Mouse (Mus musculus) intestine, postnatal 0 days (tissue): Measurements from ENCODE around the gene Myog. TPM values are rescaled to one million over a fixed set of nuclear protein-coding genes. Genes with fewer than 3 reads are reported as not detected.
A peak's percentile ranks its signal among the peaks of the same experiment; 100 is the strongest.

ENCODE experiments used
- ATAC-seq: fragments of 200-750 bp; cut with Nextera tagmentation; 2 replicates; pipeline ENCODE4 v1.8.0; 2017; ENCODE audit warnings: mild to moderate bottlenecking, moderate TSS enrichment, moderate library complexity
- H3K27ac ChIP-seq: fragments of 300-500 bp; sonication (generic); 2 replicates; pipeline ENCODE4 v1.5.1; 2014; ENCODE audit warnings: mild to moderate bottlenecking, low read depth, low read length, moderate library complexity
- H3K27me3 ChIP-seq: fragments of 300-500 bp; sonication (generic); replicated peaks from 2 replicates; pipeline ENCODE4 v1.6.1; 2014; ENCODE audit warnings: low read length, mixed read lengths; ENCODE audit not compliant: control insufficient read depth, insufficient read depth
- H3K36me3 ChIP-seq: fragments of 300-500 bp; sonication (generic); 2 replicates; pipeline ENCODE4 v1.6.1; 2014; ENCODE audit warnings: mild to moderate bottlenecking, moderate library complexity; ENCODE audit not compliant: control insufficient read depth, insufficient read depth
- H3K4me1 ChIP-seq: fragments of 300-500 bp; sonication (generic); replicated peaks from 2 replicates; pipeline ENCODE4 v1.6.1; 2014; ENCODE audit warnings: antibody characterized with exemption, low read length, mixed read lengths; ENCODE audit not compliant: control insufficient read depth, insufficient read depth
- H3K4me2 ChIP-seq: fragments of 300-500 bp; sonication (generic); replicated peaks from 2 replicates; pipeline ENCODE4 v1.6.1; 2014; ENCODE audit warnings: low read depth, mild to moderate bottlenecking, moderate library complexity
- H3K4me3 ChIP-seq: fragments of 300-500 bp; sonication (generic); 2 replicates; pipeline ENCODE4 v1.5.1; 2014; ENCODE audit warnings: low read depth, low read length
- H3K9ac ChIP-seq: fragments of 300-500 bp; sonication (generic); 2 replicates; pipeline ENCODE4 v1.6.1; 2014; ENCODE audit warnings: mild to moderate bottlenecking, low read depth, low read length
- H3K9me3 ChIP-seq: fragments of 300-500 bp; sonication (generic); 2 replicates; pipeline ENCODE4 v1.6.1; 2016; ENCODE audit warnings: mixed run types; ENCODE audit not compliant: control insufficient read depth
- CTCF ChIP-seq: sonication (generic); IDR thresholded peaks from 2 replicates; pipeline ENCODE4 v1.5.1; 2016; ENCODE audit warnings: low read depth, mild to moderate bottlenecking, control low read depth, antibody characterized with exemption, moderate library complexity
- WGBS: fragments of 180-500 bp; shearing (Covaris S2); extraction: QIAGEN DNeasy Blood & Tissue Kit; methylation state at CpG from one replicate; pipeline ENCODE4 v1.1.7; 2014; 5-methylcytosine and 5-hydroxymethylcytosine counted together
- polyA plus RNA-seq: library from polyadenylated mRNA; unstranded; fragments of >200 nt; fragmentation: Nextera tagmentation; extraction: Ambion mirVana; gene quantifications from 2 replicates; pipeline ENCODE4 v1.2.1, GENCODE M21; 2015

Myog gene
- polyA plus RNA-seq, 1 experiment from 2014 or later = 0.08 TPM

- no peak overlapping the region for H3K27ac ChIP-seq
- no peak for TF ChIP-seq CTCF
- no peak for ATAC-seq
These were observed 1.8 kb downstream of the Myog start for GRCm38 (mm10) chr1:134291555-134291954.

GRCm38 (mm10) chr1:134292073-134292472, 2.3 kb downstream of the Myog start:
- 40% methylated on average over 5 of the region's 5 CpGs for WGBS
- H3K4me1 ChIP-seq = 0 out of 2 replicates have a peak, but pooled peaks cover 3% of the 10 kb centered on the region
- no peak overlapping the region for H3K4me2 ChIP-seq
- H3K9ac ChIP-seq = no peak overlapping the region
- no peak for ATAC-seq
- H3K27me3 ChIP-seq = no peaks in the 10 kb centered on the region
- no peak overlapping the region for H3K4me3 ChIP-seq
- no peak for TF ChIP-seq CTCF
- H3K36me3 ChIP-seq = no peaks in the 10 kb centered on the region
- no peak overlapping the region for H3K27ac ChIP-seq
- no peaks in the 10 kb centered on the region for H3K9me3 ChIP-seq

More at GRCm38 (mm10) chr1:134291555-134291954, 1.8 kb downstream of the Myog start:
- H3K36me3 ChIP-seq = no peaks in the 10 kb centered on the region
- 86% methylated on average over 8 of the region's 8 CpGs for WGBS
- no peaks in the 10 kb centered on the region for H3K9me3 ChIP-seq
- H3K27me3 ChIP-seq = no peaks in the 10 kb centered on the region
- 0 out of 2 replicates have a peak, but pooled peaks cover 3% of the 10 kb centered on the region for H3K4me1 ChIP-seq
- no peak overlapping the region for H3K4me3 ChIP-seq
- no peak overlapping the region for H3K4me2 ChIP-seq
- no peak overlapping the region for H3K9ac ChIP-seq

- Histone ChIP-seq H3K9me3 (no peaks in the 10 kb centered on the region), H3K4me2 (no peak overlapping the region), H3K4me3 (no peak overlapping the region), H3K27me3 (no peaks in the 10 kb centered on the region; the same call in 1 of the 2 replicates), H3K36me3 (no peaks in the 10 kb centered on the region), H3K4me1 (0 out of 2 replicates have a peak, but pooled peaks cover 3% of the 10 kb centered on the region), H3K9ac (no peak overlapping the region), H3K27ac (no peak overlapping the region)
- no peak; the same call in 1 of the 2 replicates for ATAC-seq
- 51% methylated on average over 9 of the region's 9 CpGs for WGBS
- TF ChIP-seq CTCF = no peak
These were observed 2.8 kb downstream of the Myog start for GRCm38 (mm10) chr1:134292601-134293000.

- H3K36me3 ChIP-seq = no peaks in the 10 kb centered on the region
- no peak for TF ChIP-seq CTCF
- H3K4me1 ChIP-seq = 0 out of 2 replicates have a peak, but pooled peaks cover 3% of the 10 kb centered on the region
- no peak overlapping the region for H3K9ac ChIP-seq
- H3K9me3 ChIP-seq = no peaks in the 10 kb centered on the region
- ATAC-seq = no peak; the same call in 1 of the 2 replicates
- H3K27ac ChIP-seq = 0 out of 2 replicates have a peak overlapping the region, but pooled peaks have one; percentile 31
- 58% methylated on average over 7 of the region's 7 CpGs for WGBS
- no peak overlapping the region for H3K4me3 ChIP-seq
- H3K4me2 ChIP-seq = no peak overlapping the region
- H3K27me3 ChIP-seq = peaks cover 3% of the 10 kb centered on the region; the same call in 1 of the 2 replicates
These were observed 3.5 kb downstream of the Myog start for GRCm38 (mm10) chr1:134293276-134293675.

GRCm38 (mm10) chr1:134293738-134294604, 4.2 kb downstream of the Myog start:
- Histone ChIP-seq H3K4me3 (no peak overlapping the region), H3K4me2 (no peak overlapping the region), H3K9ac (no peak overlapping the region), H3K27ac (0 out of 2 replicates have a peak overlapping the region, but pooled peaks have one; percentile 31), H3K36me3 (no peaks in the 10 kb centered on the region), H3K4me1 (0 out of 2 replicates have a peak, but pooled peaks cover 3% of the 10 kb centered on the region), H3K9me3 (no peaks in the 10 kb centered on the region), H3K27me3 (peaks cover 3% of the 10 kb centered on the region; the same call in 1 of the 2 replicates)
- 39% methylated on average over 3 of the region's 3 CpGs for WGBS
- peak; percentile 58 for ATAC-seq
- 0 out of 2 replicates have a peak, but pooled peaks have one; percentile 12 for TF ChIP-seq CTCF

GRCm38 (mm10) chr1:134297265-134297664, 7.5 kb downstream of the Myog start:
- WGBS = 91% methylated on average over 8 of the region's 8 CpGs
- no peak for TF ChIP-seq CTCF

More at GRCm38 (mm10) chr1:134297265-134297664, 7.5 kb downstream of the Myog start:
- peaks cover 3% of the 10 kb centered on the region; the same call in 1 of the 2 replicates for H3K27me3 ChIP-seq
- H3K36me3 ChIP-seq = no peaks in the 10 kb centered on the region
- no peak overlapping the region for H3K27ac ChIP-seq
- no peaks in the 10 kb centered on the region for H3K9me3 ChIP-seq
- no peak overlapping the region for H3K4me3 ChIP-seq
- H3K4me1 ChIP-seq = 0 out of 2 replicates have a peak, but pooled peaks cover 3% of the 10 kb centered on the region
- ATAC-seq = no peak
- H3K9ac ChIP-seq = no peak overlapping the region
- no peak overlapping the region for H3K4me2 ChIP-seq
